Mouse (Mus musculus): ENCODE measurements around the gene Rnf11. TPM values are rescaled to one million over a fixed set of nuclear protein-coding genes. Genes with fewer than 3 reads are reported as not detected.

Rnf11 gene
- total and polyA plus RNA-seq, 3 experiments, result 8.6 to 8.7 TPM; not detected in 1

DNA sequence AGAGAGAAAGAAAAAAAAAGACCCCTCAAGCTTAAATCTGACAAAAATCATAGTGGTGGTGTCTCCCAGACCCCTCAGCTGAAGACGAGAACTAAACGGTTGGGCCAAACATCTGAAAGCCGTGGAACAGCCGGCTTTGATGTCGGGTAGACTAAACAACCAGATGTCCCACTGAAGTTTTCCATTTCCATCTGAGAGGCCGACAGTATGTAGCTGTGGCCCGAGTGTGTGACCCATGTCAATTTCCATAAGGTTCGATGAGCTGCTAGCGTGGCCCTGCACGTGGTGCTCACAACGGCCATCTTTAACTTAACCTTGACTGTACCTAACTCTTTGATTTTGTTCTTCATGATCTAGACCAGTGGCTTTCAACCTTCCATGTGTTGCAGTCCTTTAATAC lies 13.9 kb upstream of the Rnf11 start:
- Histone ChIP-seq H3K4me1 (ENCODE audit: control insufficient read depth in 1 of 2, insufficient read depth in 2 of 2, low read length in 2 of 2) (no peaks in the 10 kb centered on the region), H3K27ac (ENCODE audit: control insufficient read depth, low read depth, low read length) (no peak overlapping the region), H3K9me3 (replicated peaks; ENCODE audit: insufficient read depth, low read length) (no peaks in the 10 kb centered on the region), H3K9ac (ENCODE audit: control insufficient read depth, low read depth, low read length, poor library complexity, severe bottlenecking) (no peak overlapping the region), H3K27me3 (ENCODE audit: control insufficient read depth in 1 of 2, insufficient read depth in 2 of 2, low read length in 2 of 2) (peaks cover 3 to 4% of the 10 kb centered on the region in 2 experiments; a peak in 3 of 4 replicates), H3K79me2 (ENCODE audit: control insufficient read depth, insufficient read depth, low read length, poor library complexity) (no peaks in the 10 kb centered on the region), H3K4me3 (ENCODE audit: control insufficient read depth in 1 of 2, insufficient read depth in 1 of 2, low read depth in 2 of 2, low read length in 2 of 2) (no peak overlapping the region), H3K36me3 (ENCODE audit: control insufficient read depth in 1 of 2, insufficient read depth in 2 of 2, low read length in 2 of 2) (no peaks in the 10 kb centered on the region)
- no peak for DNase-seq (ENCODE audit: low read depth, low spot score)
- TF ChIP-seq ZC3H11A (IDR thresholded peaks at IDR 0.05; ENCODE audit: low read depth, low read length), result no peak
- no peak for TF ChIP-seq NELFE (IDR thresholded peaks at IDR 0.05; ENCODE audit: low read depth, low read length)
- no peak for TF ChIP-seq NRF1 (IDR thresholded peaks at IDR 0.05; ENCODE audit: insufficient read depth, low read depth, low read length, poor library complexity, severe bottlenecking)
- TF ChIP-seq MEF2A (IDR thresholded peaks at IDR 0.05; ENCODE audit: extremely low read depth, insufficient replicate concordance, low read depth, low read length, poor library complexity, severe bottlenecking), result no peak
- no peak for TF ChIP-seq MXI1 (IDR thresholded peaks at IDR 0.05; ENCODE audit: low read depth, low read length)
- no peak for TF ChIP-seq KAT2A (conservative IDR thresholded peaks at IDR 0.05; ENCODE audit: low read depth, low read length)

DNA sequence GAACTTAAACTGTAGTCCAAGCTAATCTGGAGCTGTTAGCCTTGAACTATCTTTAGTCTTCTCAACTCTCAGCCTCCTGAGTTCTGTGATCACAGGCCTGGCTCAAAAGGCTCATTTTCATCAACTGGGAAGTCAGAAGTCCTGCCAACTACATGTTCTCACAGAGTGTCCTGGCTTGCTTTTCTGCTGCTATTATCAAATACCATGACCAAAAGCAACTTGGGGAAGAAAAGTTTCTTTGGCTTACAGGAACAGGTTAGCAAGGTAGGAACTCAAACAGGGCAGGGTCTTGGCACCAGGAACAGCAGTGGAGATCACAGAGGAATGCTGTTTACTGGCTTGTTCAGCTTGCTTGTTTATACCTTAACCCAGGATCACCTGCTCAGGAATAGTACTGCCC lies 9.1 kb upstream of the Rnf11 start:
- Histone ChIP-seq H3K9ac (ENCODE audit: control insufficient read depth, low read depth, low read length, poor library complexity, severe bottlenecking) (no peak overlapping the region), H3K4me3 (ENCODE audit: control insufficient read depth in 1 of 2, insufficient read depth in 1 of 2, low read depth in 2 of 2, low read length in 2 of 2) (no peak overlapping the region), H3K36me3 (ENCODE audit: control insufficient read depth in 1 of 2, insufficient read depth in 2 of 2, low read length in 2 of 2) (no peaks in the 10 kb centered on the region), H3K27ac (ENCODE audit: control insufficient read depth, low read depth, low read length) (no peak overlapping the region), H3K9me3 (replicated peaks; ENCODE audit: insufficient read depth, low read length) (no peaks in the 10 kb centered on the region), H3K4me1 (ENCODE audit: control insufficient read depth in 1 of 2, insufficient read depth in 2 of 2, low read length in 2 of 2) (peaks cover 0 to 2% of the 10 kb centered on the region in 2 experiments; a peak in 2 of 4 replicates), H3K79me2 (ENCODE audit: control insufficient read depth, insufficient read depth, low read length, poor library complexity) (no peaks in the 10 kb centered on the region), H3K27me3 (ENCODE audit: control insufficient read depth in 1 of 2, insufficient read depth in 2 of 2, low read length in 2 of 2) (peaks cover 0 to 1% of the 10 kb centered on the region in 2 experiments; a peak in 1 of 4 replicates)
- no peak for TF ChIP-seq SMC3 (IDR thresholded peaks at IDR 0.05; ENCODE audit: low read depth, low read length)
- no peak for TF ChIP-seq USF1 (IDR thresholded peaks at IDR 0.05; ENCODE audit: low read depth, low read length)
- no peak for TF ChIP-seq ETS1 (IDR thresholded peaks at IDR 0.05; ENCODE audit: low read depth, low read length)
- no peak for TF ChIP-seq ZNF384 (IDR thresholded peaks at IDR 0.05; ENCODE audit: low read depth, low read length)
- no peak for TF ChIP-seq MAZ (IDR thresholded peaks at IDR 0.05; ENCODE audit: low read depth, low read length)
- no peak for TF ChIP-seq POLR2A (IDR thresholded peaks at IDR 0.05; ENCODE audit: control insufficient read depth in 1 of 2, insufficient read depth in 1 of 2, low read depth in 1 of 2, low read length in 2 of 2, poor library complexity in 1 of 2)
- no peak for TF ChIP-seq POLR2AphosphoS5 (IDR thresholded peaks at IDR 0.05; ENCODE audit: borderline replicate concordance, low read depth, low read length)
- TF ChIP-seq RAD21 (IDR thresholded peaks at IDR 0.05; ENCODE audit: low read depth, low read length), result no peak
- DNase-seq (ENCODE audit: low read depth, low spot score), result no peak

DNA sequence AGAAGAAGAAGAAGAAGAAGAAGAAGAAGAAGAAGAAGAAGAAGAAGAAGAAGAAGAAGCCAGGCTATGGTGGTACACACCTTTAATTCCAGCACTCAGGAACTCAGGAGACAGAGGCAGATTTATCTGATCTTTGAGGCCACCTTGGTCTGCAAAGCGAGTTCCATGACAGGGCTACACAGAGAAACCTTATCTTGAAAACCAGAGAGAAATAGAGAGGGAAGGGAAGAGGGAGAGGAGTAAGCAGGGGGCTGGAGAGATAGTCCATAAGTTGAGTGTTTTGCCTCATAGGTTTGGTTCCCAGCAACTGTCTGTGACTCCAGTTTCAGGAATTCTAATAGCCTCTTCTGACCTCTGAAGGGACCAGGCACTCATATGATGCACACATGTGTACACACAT lies 4.3 kb upstream of the Rnf11 start:
- Histone ChIP-seq H3K4me3 (ENCODE audit: control insufficient read depth in 1 of 2, insufficient read depth in 1 of 2, low read depth in 2 of 2, low read length in 2 of 2) (no peak overlapping the region), H3K79me2 (ENCODE audit: control insufficient read depth, insufficient read depth, low read length, poor library complexity) (no peaks in the 10 kb centered on the region), H3K36me3 (ENCODE audit: control insufficient read depth in 1 of 2, insufficient read depth in 2 of 2, low read length in 2 of 2) (no peaks in the 10 kb centered on the region; a peak in 1 of 4 replicates), H3K27me3 (ENCODE audit: control insufficient read depth in 1 of 2, insufficient read depth in 2 of 2, low read length in 2 of 2) (no peaks in the 10 kb centered on the region; a peak in 1 of 4 replicates), H3K27ac (ENCODE audit: control insufficient read depth, low read depth, low read length) (no peak overlapping the region), H3K4me1 (ENCODE audit: control insufficient read depth in 1 of 2, insufficient read depth in 2 of 2, low read length in 2 of 2) (peaks cover 0 to 2% of the 10 kb centered on the region in 2 experiments; a peak in 3 of 4 replicates), H3K9me3 (replicated peaks; ENCODE audit: insufficient read depth, low read length) (no peaks in the 10 kb centered on the region), H3K9ac (ENCODE audit: control insufficient read depth, low read depth, low read length, poor library complexity, severe bottlenecking) (no peak overlapping the region)
- 0 out of 4 replicates have a peak, but pooled peaks of 1 of the 2 experiments have one; percentile 14 for TF ChIP-seq EP300 (IDR thresholded peaks at IDR 0.05; ENCODE audit: low read depth in 1 of 2, low read length in 2 of 2)
- TF ChIP-seq UBTF (IDR thresholded peaks at IDR 0.05; ENCODE audit: borderline replicate concordance, insufficient read depth, low read depth, low read length), result no peak
- 0 out of 2 replicates have a peak, but pooled peaks have one; percentile 15 for TF ChIP-seq GATA1 (IDR thresholded peaks at IDR 0.05; ENCODE audit: low read depth, low read length)
- DNase-seq (ENCODE audit: low read depth, low spot score), result no peak
